Mouse (Mus musculus): ENCODE data around the gene Plcb1. TPM values are rescaled to one million over a fixed set of nuclear protein-coding genes. Genes with fewer than 3 reads are reported as not detected.

The Plcb1 gene
- polyA plus RNA-seq, 1 experiment, result 64.0 TPM

GRCm38 (mm10) chr2:134910882-134911281 is 125.0 kb downstream of the Plcb1 start:
- peak in 1 of 2 experiments; percentile 65 for DNase-seq (ENCODE audit: extremely low spot score in 1 of 2, low spot score in 1 of 2)

- DNase-seq (ENCODE audit: extremely low spot score in 1 of 2, low spot score in 1 of 2), result no peak
These were observed 125.5 kb downstream of the Plcb1 start for GRCm38 (mm10) chr2:134911360-134911759.

GRCm38 (mm10) chr2:134912616-134913015 is 126.7 kb downstream of the Plcb1 start:
- DNase-seq (ENCODE audit: extremely low spot score in 1 of 2, low spot score in 1 of 2), result no peak

GRCm38 (mm10) chr2:134913542-134913941 is 127.7 kb downstream of the Plcb1 start:
- no peak for DNase-seq (ENCODE audit: extremely low spot score in 1 of 2, low spot score in 1 of 2)

GRCm38 (mm10) chr2:134914091-134914550 is 128.3 kb downstream of the Plcb1 start:
- DNase-seq (ENCODE audit: extremely low spot score in 1 of 2, low spot score in 1 of 2), result no peak

GRCm38 (mm10) chr2:134915035-134915434 is 129.2 kb downstream of the Plcb1 start:
- peak; percentile 37 to 68 for DNase-seq (ENCODE audit: extremely low spot score in 1 of 2, low spot score in 1 of 2)

- no peak for DNase-seq (ENCODE audit: extremely low spot score in 1 of 2, low spot score in 1 of 2)
These were observed 134.9 kb downstream of the Plcb1 start for GRCm38 (mm10) chr2:134920611-134921280.

- no peak for DNase-seq (ENCODE audit: extremely low spot score in 1 of 2, low spot score in 1 of 2)
These were observed 136.9 kb downstream of the Plcb1 start for GRCm38 (mm10) chr2:134922636-134923375.

GRCm38 (mm10) chr2:134924143-134924655 is 138.3 kb downstream of the Plcb1 start:
- no peak for DNase-seq (ENCODE audit: extremely low spot score in 1 of 2, low spot score in 1 of 2)

GRCm38 (mm10) chr2:134926266-134926665 is 140.4 kb downstream of the Plcb1 start:
- DNase-seq (ENCODE audit: extremely low spot score in 1 of 2, low spot score in 1 of 2), result no peak

- DNase-seq (ENCODE audit: extremely low spot score in 1 of 2, low spot score in 1 of 2), result no peak
These were observed 141.2 kb downstream of the Plcb1 start for GRCm38 (mm10) chr2:134927072-134927471.

GRCm38 (mm10) chr2:134929452-134929851 is 143.6 kb downstream of the Plcb1 start:
- peak; percentile 64 to 78 for DNase-seq (ENCODE audit: extremely low spot score in 1 of 2, low spot score in 1 of 2)

GRCm38 (mm10) chr2:134930961-134931360 is 145.1 kb downstream of the Plcb1 start:
- no peak for DNase-seq (ENCODE audit: extremely low spot score in 1 of 2, low spot score in 1 of 2)

GRCm38 (mm10) chr2:134931756-134932421 is 146.0 kb downstream of the Plcb1 start:
- DNase-seq (ENCODE audit: extremely low spot score in 1 of 2, low spot score in 1 of 2), result no peak

- no peak for DNase-seq (ENCODE audit: extremely low spot score in 1 of 2, low spot score in 1 of 2)
These were observed 149.6 kb downstream of the Plcb1 start for GRCm38 (mm10) chr2:134935469-134935868.

- no peak for DNase-seq (ENCODE audit: extremely low spot score in 1 of 2, low spot score in 1 of 2)
These were observed 150.2 kb downstream of the Plcb1 start for GRCm38 (mm10) chr2:134935970-134936649.

GRCm38 (mm10) chr2:134937666-134938065 is 151.8 kb downstream of the Plcb1 start:
- DNase-seq (ENCODE audit: extremely low spot score in 1 of 2, low spot score in 1 of 2), result no peak

GRCm38 (mm10) chr2:134942039-134942438 is 156.2 kb downstream of the Plcb1 start:
- DNase-seq (ENCODE audit: extremely low spot score in 1 of 2, low spot score in 1 of 2), result no peak

GRCm38 (mm10) chr2:134942919-134943318 is 157.1 kb downstream of the Plcb1 start:
- DNase-seq (ENCODE audit: extremely low spot score in 1 of 2, low spot score in 1 of 2), result no peak

GRCm38 (mm10) chr2:134946331-134946730 is 160.5 kb downstream of the Plcb1 start:
- no peak for DNase-seq (ENCODE audit: extremely low spot score in 1 of 2, low spot score in 1 of 2)

- no peak for DNase-seq (ENCODE audit: extremely low spot score in 1 of 2, low spot score in 1 of 2)
These were observed 161.0 kb downstream of the Plcb1 start for GRCm38 (mm10) chr2:134946911-134947310.
